8 mouse cellular contexts compared by ENCODE assay signal in the genomic region with DNA sequence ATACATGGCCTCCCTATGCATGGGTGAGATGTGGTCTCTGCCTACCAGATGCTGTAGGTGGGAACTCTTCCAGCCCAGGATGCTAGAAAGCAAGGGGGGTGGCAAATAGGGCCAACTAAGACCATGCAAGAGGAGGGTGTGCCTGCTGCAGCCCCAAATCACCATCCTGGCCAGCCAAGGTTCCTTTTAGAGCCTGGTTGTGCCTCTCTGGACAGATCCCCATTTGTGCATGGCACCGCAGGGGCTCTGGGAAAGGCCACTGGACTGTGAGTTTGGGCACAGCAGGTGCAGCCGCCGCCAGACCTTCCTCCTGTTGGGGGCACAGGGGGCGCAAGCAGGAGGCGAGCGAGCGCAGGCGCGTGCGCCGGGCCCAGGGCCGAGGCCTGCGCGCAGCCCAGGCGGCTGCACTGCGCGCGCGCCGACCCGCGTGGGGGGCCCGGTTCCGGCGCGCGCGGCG. TPM values are rescaled to one million over a fixed set of nuclear protein-coding genes. Genes with fewer than 3 reads are reported as not detected.
A peak's percentile ranks its signal among the peaks of the same experiment; 100 is the strongest.
DNase-seq lines count a peak whose midpoint lies in the region; ATAC-seq lines count a peak whose summit lies in the region.

No protein-coding gene starts in this region.

- H3K4me2 ChIP-seq in hindbrain, embryonic 13.5 days: peak overlapping the region; percentile 80
- peak overlapping the region; percentile 61 for H3K4me2 ChIP-seq in liver, embryonic 13.5 days

- peak overlapping the region; percentile 93 for H3K9ac ChIP-seq in hindbrain, embryonic 13.5 days
- H3K9ac ChIP-seq in liver, embryonic 13.5 days: no peak overlapping the region

- peak overlapping the region; percentile 81 for H3K27ac ChIP-seq in hindbrain, embryonic 13.5 days
- H3K27ac ChIP-seq in liver, embryonic 13.5 days: no peak overlapping the region

- peak overlapping the region; percentile 90 for H3K4me3 ChIP-seq in hindbrain, embryonic 13.5 days
- peak overlapping the region; percentile 42 for H3K4me3 ChIP-seq in liver, embryonic 13.5 days (replicated peaks)

- peaks cover 4% of the 10 kb centered on the region; the same call in 1 of the 2 replicates for H3K9me3 ChIP-seq in hindbrain, embryonic 13.5 days
- H3K9me3 ChIP-seq in liver, embryonic 13.5 days (replicated peaks): no peaks in the 10 kb centered on the region

- H3K36me3 ChIP-seq in hindbrain, embryonic 13.5 days: no peaks in the 10 kb centered on the region
- H3K36me3 ChIP-seq in liver, embryonic 13.5 days: no peaks in the 10 kb centered on the region

- H3K27me3 ChIP-seq in hindbrain, embryonic 13.5 days: 0 out of 2 replicates have a peak, but pooled peaks cover 11% of the 10 kb centered on the region
- peaks cover 30% of the 10 kb centered on the region for H3K27me3 ChIP-seq in liver, embryonic 13.5 days

- ATAC-seq in hindbrain, embryonic 13.5 days (ENCODE audit: low FRiP score): peak; percentile 93
- ATAC-seq in liver, embryonic 13.5 days (ENCODE audit: low read depth): no peak
- no peak for ATAC-seq in monocyte, adult 5-6 weeks (replicated peaks; ENCODE audit: insufficient number of reproducible peaks, low FRiP score, low TSS enrichment, poor library complexity, severe bottlenecking)

- peaks cover 22% of the 10 kb centered on the region for H3K4me1 ChIP-seq in hindbrain, embryonic 13.5 days (replicated peaks)
- no peaks in the 10 kb centered on the region for H3K4me1 ChIP-seq in liver, embryonic 13.5 days (replicated peaks)

- WGBS in hindbrain, embryonic 13.5 days: under 1% methylated on average over 28 of the region's 29 CpGs
- WGBS in liver, embryonic 13.5 days (ENCODE audit: insufficient replicate concordance): 2% methylated on average over 29 of the region's 29 CpGs

- peak; percentile 14 to 59 for DNase-seq in adrenal gland, postnatal 36 days
- no peak for DNase-seq in adrenal gland, adult 8-10 months
- peak; percentile 1 for DNase-seq in ovary, postnatal 14 days (ENCODE audit: low spot score)
- no peak for DNase-seq in ovary, postnatal 36 days (ENCODE audit: low spot score)
- DNase-seq in liver, embryonic 13.5 days: no peak
- peak; percentile 60 for DNase-seq in right cerebral cortex, postnatal 4 days

RNA-seq across cellular contexts. Expression of gene Clip4, which starts 14.0 kb away (rescaled TPM):
- total RNA-seq in adrenal gland, postnatal 36 days (2021): 10 to 100 TPM; 20.8 to 26.1 TPM
- total RNA-seq in adrenal gland, adult 8-10 months (2022): 10 to 100 TPM; 17.2 to 42.7 (median 29.7) TPM
- polyA plus RNA-seq in hindbrain, embryonic 13.5 days (2015; fragmentation: Nextera tagmentation; extraction: Ambion mirVana): 11.1 and 13.2 TPM in 2 replicates
- polyA plus RNA-seq in liver, embryonic 13.5 days (2015; fragmentation: Nextera tagmentation; extraction: Ambion mirVana): 0.17 and 0.54 TPM in 2 replicates
- total RNA-seq in monocyte, adult 5-6 weeks (2017): 3.0 to 6.8 TPM (median 5.3 TPM) in 3 replicates

RNA-seq across cellular contexts. Expression of gene Pcare, which starts 29.6 kb away (rescaled TPM):
- not detected for total RNA-seq in adrenal gland, postnatal 36 days (2021)
- total RNA-seq in adrenal gland, adult 8-10 months (2022): not detected
- not detected in 2 replicates for polyA plus RNA-seq in hindbrain, embryonic 13.5 days (2015; fragmentation: Nextera tagmentation; extraction: Ambion mirVana)
- polyA plus RNA-seq in liver, embryonic 13.5 days (2015; fragmentation: Nextera tagmentation; extraction: Ambion mirVana): 0.02 TPM in 1 of 2 replicates, not detected in the other
- total RNA-seq in monocyte, adult 5-6 weeks (2017): not detected in 3 replicates

Comparison
In these comparisons a context has a peak if more than half of its experiments do, and no peak if none do; other contexts are left out.
1. DNase-seq: peak in adrenal gland, postnatal 36 days (2 of 2), ovary, postnatal 14 days (single experiment) and right cerebral cortex, postnatal 4 days (single experiment); none in adrenal gland, adult 8-10 months (single experiment), ovary, postnatal 36 days (single experiment) and liver, embryonic 13.5 days (single experiment).